Mouse (Mus musculus) liver, embryonic 11.5 days (tissue): ENCODE measurements at regions not wholly inside any gene's neighbourhood (a gene's known extent, or its start where the extent isn't known, plus 50 kb on each side); places are given as distances from the start of the nearest gene placed in this dataset.

Experiments used
- ATAC-seq: fragments of 200-750 bp; cut with Nextera tagmentation; replicated peaks from 2 replicates; pipeline ENCODE4 v1.8.0; 2017; ENCODE audit warnings: moderate number of reproducible peaks, mild to moderate bottlenecking, moderate TSS enrichment, moderate library complexity; ENCODE audit not compliant: low FRiP score
- DNase-seq: peaks from one replicate; pipeline ENCODE4 v3.0.0-alpha.2; 2017; ENCODE audit warnings: low spot score
- H3K27ac ChIP-seq: fragments of 300-500 bp; sonication (generic); 2 replicates; pipeline ENCODE4 v1.5.1; 2014; ENCODE audit warnings: mild to moderate bottlenecking, low read depth, low read length, control low read depth
- H3K27me3 ChIP-seq: fragments of 300-500 bp; sonication (generic); replicated peaks from 2 replicates; pipeline ENCODE4 v1.6.1; 2014; ENCODE audit warnings: low read length, mixed read lengths; ENCODE audit not compliant: control insufficient read depth, insufficient read depth
- H3K36me3 ChIP-seq: fragments of 300-500 bp; sonication (generic); 2 replicates; pipeline ENCODE4 v1.6.1; 2014; ENCODE audit warnings: mild to moderate bottlenecking, low read length, moderate library complexity, mixed read lengths; ENCODE audit not compliant: control insufficient read depth, insufficient read depth
- H3K4me1 ChIP-seq: fragments of 300-500 bp; sonication (generic); replicated peaks from 2 replicates; pipeline ENCODE4 v1.6.1; 2014; ENCODE audit warnings: low read length, mixed read lengths; ENCODE audit not compliant: control insufficient read depth, insufficient read depth
- H3K4me2 ChIP-seq: fragments of 300-500 bp; sonication (generic); 2 replicates; pipeline ENCODE4 v1.6.1; 2014; ENCODE audit warnings: mild to moderate bottlenecking, control low read depth, moderate library complexity
- H3K4me3 ChIP-seq: fragments of 300-500 bp; sonication (generic); 2 replicates; pipeline ENCODE4 v1.5.1; 2014; ENCODE audit warnings: low read depth, low read length, control low read depth
- H3K9ac ChIP-seq: fragments of 300-500 bp; sonication (generic); 2 replicates; pipeline ENCODE4 v1.6.1; 2014; ENCODE audit warnings: low read depth, low read length, control low read depth
- H3K9me3 ChIP-seq: fragments of 300-500 bp; sonication (generic); 2 replicates; pipeline ENCODE4 v1.6.1; 2016; ENCODE audit warnings: low read length, inconsistent platforms, mixed read lengths; ENCODE audit not compliant: control insufficient read depth
- WGBS: fragments of 180-500 bp; shearing (Covaris S2); extraction: QIAGEN DNeasy Blood & Tissue Kit; methylation state at CpG from one replicate; pipeline ENCODE4 v1.1.7; 2014; 5-methylcytosine and 5-hydroxymethylcytosine counted together

- Histone ChIP-seq H3K9ac (no peak overlapping the region), H3K4me3 (no peak overlapping the region), H3K36me3 (no peaks in the 10 kb centered on the region), H3K4me2 (no peak overlapping the region), H3K27ac (no peak overlapping the region), H3K27me3 (no peaks in the 10 kb centered on the region), H3K4me1 (peaks cover 8% of the 10 kb centered on the region; the same call in 1 of the 2 replicates), H3K9me3 (no peaks in the 10 kb centered on the region)
- WGBS = 90% methylated on average over 2 of the region's 2 CpGs
- DNase-seq (no peak), ATAC-seq (no peak)
These were observed 172.3 kb upstream of the Map3k1 start for GRCm38 (mm10) chr13:111981103-111981502.

- ATAC-seq = no peak
- Histone ChIP-seq H3K4me3 (no peak overlapping the region), H3K27me3 (no peaks in the 10 kb centered on the region), H3K27ac (no peak overlapping the region), H3K9ac (no peak overlapping the region), H3K36me3 (no peaks in the 10 kb centered on the region), H3K9me3 (no peaks in the 10 kb centered on the region), H3K4me1 (peaks cover 14% of the 10 kb centered on the region; the same call in 1 of the 2 replicates), H3K4me2 (no peak overlapping the region)
- 68% methylated on average over 6 of the region's 6 CpGs for WGBS
- no peak for DNase-seq
These were observed 174.1 kb upstream of the Map3k1 start for GRCm38 (mm10) chr13:111982796-111983460.

- H3K9me3 ChIP-seq = no peaks in the 10 kb centered on the region
- no peak overlapping the region for H3K27ac ChIP-seq
- H3K36me3 ChIP-seq = no peaks in the 10 kb centered on the region
- no peak overlapping the region for H3K4me2 ChIP-seq
- H3K9ac ChIP-seq = no peak overlapping the region
- peaks cover 11% of the 10 kb centered on the region; the same call in 1 of the 2 replicates for H3K4me1 ChIP-seq
- H3K27me3 ChIP-seq = no peaks in the 10 kb centered on the region
- ATAC-seq = no peak
- 64% methylated on average over 10 of the region's 10 CpGs for WGBS
- no peak for DNase-seq
- no peak overlapping the region for H3K4me3 ChIP-seq
These were observed 175.3 kb upstream of the Map3k1 start for GRCm38 (mm10) chr13:111984081-111984574.

GRCm38 (mm10) chr13:111985406-111985805, 176.6 kb upstream of the Map3k1 start:
- 80% methylated on average over 5 of the region's 5 CpGs for WGBS
- no peak for ATAC-seq
- Histone ChIP-seq H3K36me3 (no peaks in the 10 kb centered on the region), H3K9ac (no peak overlapping the region), H3K27ac (no peak overlapping the region), H3K4me1 (peaks cover 5% of the 10 kb centered on the region; the same call in 1 of the 2 replicates), H3K27me3 (0 out of 2 replicates have a peak, but pooled peaks cover 4% of the 10 kb centered on the region), H3K4me3 (no peak overlapping the region), H3K9me3 (no peaks in the 10 kb centered on the region), H3K4me2 (no peak overlapping the region)
- no peak for DNase-seq

GRCm38 (mm10) chr13:111986681-111987080, 177.9 kb upstream of the Map3k1 start:
- Histone ChIP-seq H3K27ac (no peak overlapping the region), H3K4me2 (no peak overlapping the region)

GRCm38 (mm10) chr13:111987420-111987819, 178.6 kb upstream of the Map3k1 start:
- Histone ChIP-seq H3K4me3 (no peak overlapping the region), H3K27me3 (0 out of 2 replicates have a peak, but pooled peaks cover 4% of the 10 kb centered on the region), H3K27ac (no peak overlapping the region), H3K9me3 (no peaks in the 10 kb centered on the region), H3K4me2 (no peak overlapping the region), H3K9ac (no peak overlapping the region), H3K36me3 (no peaks in the 10 kb centered on the region), H3K4me1 (peaks cover 5% of the 10 kb centered on the region; the same call in 1 of the 2 replicates)
- WGBS = 80% methylated on average over 3 of the region's 3 CpGs
- DNase-seq = no peak
- ATAC-seq = peak; percentile 77

More at GRCm38 (mm10) chr13:111986681-111987080, 177.9 kb upstream of the Map3k1 start:
- no peaks in the 10 kb centered on the region for H3K36me3 ChIP-seq
- H3K9ac ChIP-seq = no peak overlapping the region
- DNase-seq (no peak), ATAC-seq (no peak)
- H3K9me3 ChIP-seq = no peaks in the 10 kb centered on the region
- H3K4me3 ChIP-seq = no peak overlapping the region
- 0 out of 2 replicates have a peak, but pooled peaks cover 4% of the 10 kb centered on the region for H3K27me3 ChIP-seq
- H3K4me1 ChIP-seq = peaks cover 5% of the 10 kb centered on the region; the same call in 1 of the 2 replicates
- 68% methylated on average over 15 of the region's 15 CpGs for WGBS

- H3K36me3 ChIP-seq = no peaks in the 10 kb centered on the region
- H3K4me3 ChIP-seq = no peak overlapping the region
- no peaks in the 10 kb centered on the region for H3K9me3 ChIP-seq
- no peak overlapping the region for H3K4me2 ChIP-seq
- no peak for ATAC-seq
- WGBS = 32% methylated on average over 11 of the region's 11 CpGs
- no peak for DNase-seq
- no peak overlapping the region for H3K9ac ChIP-seq
- 0 out of 2 replicates have a peak, but pooled peaks cover 4% of the 10 kb centered on the region for H3K27me3 ChIP-seq
- no peak overlapping the region for H3K27ac ChIP-seq
- H3K4me1 ChIP-seq = peaks cover 5% of the 10 kb centered on the region; the same call in 1 of the 2 replicates
These were observed 182.2 kb upstream of the Map3k1 start for GRCm38 (mm10) chr13:111990913-111991534.

- WGBS = 74% methylated on average over 9 of the region's 9 CpGs
- Histone ChIP-seq H3K9me3 (no peaks in the 10 kb centered on the region), H3K4me1 (peaks cover 2% of the 10 kb centered on the region; the same call in 1 of the 2 replicates), H3K9ac (no peak overlapping the region), H3K36me3 (no peaks in the 10 kb centered on the region), H3K27me3 (0 out of 2 replicates have a peak, but pooled peaks cover 4% of the 10 kb centered on the region), H3K4me3 (no peak overlapping the region), H3K27ac (no peak overlapping the region), H3K4me2 (no peak overlapping the region)
- DNase-seq = no peak
- ATAC-seq = no peak
These were observed 183.5 kb upstream of the Map3k1 start for GRCm38 (mm10) chr13:111992075-111992847.
